Mouse (Mus musculus): Measurements from ENCODE around the gene Ino80b. TPM values are rescaled to one million over a fixed set of nuclear protein-coding genes. Genes with fewer than 3 reads are reported as not detected.
"Not testable (repeated sequence)": the region's sequence is repeated elsewhere in the genome, so short reads cannot be mapped to it uniquely, and the experiment has no call there.

The Ino80b gene
- 18.2 and 18.5 TPM in 2 replicates for polyA plus RNA-seq (2015; fragmentation: Nextera tagmentation; extraction: Ambion mirVana)

- no peak for ATAC-seq (ENCODE audit: insufficient number of reproducible peaks, low FRiP score, low TSS enrichment, low read depth)
- WGBS, result 31% methylated on average over 5 of the region's 5 CpGs
- peak within 1 kb of the TSS; percentile 90 for H3K4me2 ChIP-seq (replicated peaks)
- H3K27ac ChIP-seq (replicated peaks), result peak within 1 kb of the TSS; percentile 85
- no peaks in the 10 kb centered on the region for H3K9me3 ChIP-seq (replicated peaks)
- peak within 1 kb of the TSS; percentile 84 for H3K4me3 ChIP-seq (replicated peaks)
- H3K27me3 ChIP-seq, result no peaks in the 10 kb centered on the region
- H3K4me1 ChIP-seq, result peaks cover 30% of the 10 kb centered on the region
- no peaks in the 10 kb centered on the region for H3K36me3 ChIP-seq
- peak within 1 kb of the TSS; percentile 64 for H3K9ac ChIP-seq
Measured at GRCm38 (mm10) chr6:83125331-83125730, at the start of gene Ino80b. Ino80b (minus strand) TSS chr6:83125431.

- peaks cover 19% of the 10 kb centered on the region; the same call in 1 of the 2 replicates for H3K4me1 ChIP-seq
- no peak overlapping the region for H3K4me3 ChIP-seq (replicated peaks)
- H3K27me3 ChIP-seq, result no peaks in the 10 kb centered on the region
- WGBS, result 69% methylated on average over 9 of the region's 9 CpGs
- H3K27ac ChIP-seq (replicated peaks), result no peak overlapping the region
- H3K36me3 ChIP-seq, result no peaks in the 10 kb centered on the region
- H3K9me3 ChIP-seq (replicated peaks), result no peaks in the 10 kb centered on the region
- H3K4me2 ChIP-seq (replicated peaks), result no peak overlapping the region
- H3K9ac ChIP-seq, result no peak overlapping the region
- ATAC-seq (ENCODE audit: insufficient number of reproducible peaks, low FRiP score, low TSS enrichment, low read depth), result no peak
Measured at GRCm38 (mm10) chr6:83172240-83172920, 47.1 kb upstream of the Ino80b start.

GRCm38 (mm10) chr6:83171063-83171462 is 45.8 kb upstream of the Ino80b start:
- H3K9me3 ChIP-seq (replicated peaks), result no peaks in the 10 kb centered on the region
- H3K4me3 ChIP-seq (replicated peaks), result no peak overlapping the region
- H3K36me3 ChIP-seq, result no peaks in the 10 kb centered on the region
- 70% methylated on average over 5 of the region's 5 CpGs for WGBS
- H3K9ac ChIP-seq, result no peak overlapping the region
- H3K27me3 ChIP-seq, result no peaks in the 10 kb centered on the region
- H3K4me2 ChIP-seq (replicated peaks), result no peak overlapping the region
- H3K4me1 ChIP-seq, result peaks cover 32% of the 10 kb centered on the region
- H3K27ac ChIP-seq (replicated peaks), result no peak overlapping the region
- ATAC-seq (ENCODE audit: insufficient number of reproducible peaks, low FRiP score, low TSS enrichment, low read depth), result no peak

GRCm38 (mm10) chr6:83169872-83170271 is 44.6 kb upstream of the Ino80b start:
- no peaks in the 10 kb centered on the region for H3K36me3 ChIP-seq

GRCm38 (mm10) chr6:83166243-83166630 is 41.0 kb upstream of the Ino80b start:
- peak overlapping the region; percentile 71 for H3K4me2 ChIP-seq (replicated peaks)
- peak overlapping the region; percentile 67 for H3K9ac ChIP-seq
- H3K4me3 ChIP-seq (replicated peaks), result peak overlapping the region; percentile 85
- no peak for ATAC-seq (ENCODE audit: insufficient number of reproducible peaks, low FRiP score, low TSS enrichment, low read depth)
- peak overlapping the region; percentile 86 for H3K27ac ChIP-seq (replicated peaks)
- H3K9me3 ChIP-seq (replicated peaks), result no peaks in the 10 kb centered on the region
- peaks cover 44% of the 10 kb centered on the region for H3K4me1 ChIP-seq
- peaks cover 17% of the 10 kb centered on the region for H3K27me3 ChIP-seq
- H3K36me3 ChIP-seq, result no peaks in the 10 kb centered on the region
- 1% methylated on average over 12 of the region's 12 CpGs for WGBS

More at GRCm38 (mm10) chr6:83169872-83170271, 44.6 kb upstream of the Ino80b start:
- H3K27ac ChIP-seq (replicated peaks), result no peak overlapping the region
- no peak overlapping the region for H3K4me3 ChIP-seq (replicated peaks)
- WGBS, result 84% methylated on average over 5 of the region's 5 CpGs
- no peaks in the 10 kb centered on the region for H3K9me3 ChIP-seq (replicated peaks)
- H3K9ac ChIP-seq, result no peak overlapping the region
- H3K27me3 ChIP-seq, result no peaks in the 10 kb centered on the region
- no peak overlapping the region for H3K4me2 ChIP-seq (replicated peaks)
- ATAC-seq (ENCODE audit: insufficient number of reproducible peaks, low FRiP score, low TSS enrichment, low read depth), result no peak
- peaks cover 32% of the 10 kb centered on the region for H3K4me1 ChIP-seq

- H3K9me3 ChIP-seq (replicated peaks), result no peaks in the 10 kb centered on the region
- H3K4me1 ChIP-seq, result peaks cover 45% of the 10 kb centered on the region
- peak within 1 kb of the TSS; percentile 71 for H3K4me2 ChIP-seq (replicated peaks)
- peak; percentile 88 for ATAC-seq (ENCODE audit: insufficient number of reproducible peaks, low FRiP score, low TSS enrichment, low read depth)
- peak within 1 kb of the TSS; percentile 67 for H3K9ac ChIP-seq
- peaks cover 22% of the 10 kb centered on the region for H3K27me3 ChIP-seq
- WGBS, result under 1% methylated on average over 57 of the region's 58 CpGs
- H3K27ac ChIP-seq (replicated peaks), result peak within 1 kb of the TSS; percentile 86
- H3K4me3 ChIP-seq (replicated peaks), result peak within 1 kb of the TSS; percentile 85
- no peaks in the 10 kb centered on the region for H3K36me3 ChIP-seq
Measured at GRCm38 (mm10) chr6:83165607-83166242, 40.5 kb upstream of the Ino80b start, which contains the start of gene Dctn1. Dctn1 (plus strand) TSS chr6:83165920.

- Histone ChIP-seq H3K27ac (replicated peaks) (peak overlapping the region; percentile 86), H3K4me3 (replicated peaks) (peak overlapping the region; percentile 85), H3K27me3 (peaks cover 28% of the 10 kb centered on the region), H3K4me2 (replicated peaks) (peak overlapping the region; percentile 71), H3K4me1 (peaks cover 44% of the 10 kb centered on the region), H3K9me3 (replicated peaks) (no peaks in the 10 kb centered on the region), H3K9ac (peak overlapping the region; percentile 28; the same call in 1 of the 2 replicates), H3K36me3 (no peaks in the 10 kb centered on the region)
- no peak for ATAC-seq (ENCODE audit: insufficient number of reproducible peaks, low FRiP score, low TSS enrichment, low read depth)
- 6% methylated on average over 6 of the region's 6 CpGs for WGBS
Measured at GRCm38 (mm10) chr6:83165026-83165606, 39.9 kb upstream of the Ino80b start.

GRCm38 (mm10) chr6:83162701-83163100 is 37.5 kb upstream of the Ino80b start:
- Histone ChIP-seq H3K27me3 (peaks cover 31% of the 10 kb centered on the region), H3K9me3 (replicated peaks) (no peaks in the 10 kb centered on the region), H3K4me3 (replicated peaks) (peak overlapping the region; percentile 39), H3K36me3 (no peaks in the 10 kb centered on the region), H3K4me2 (replicated peaks) (peak overlapping the region; percentile 78), H3K27ac (replicated peaks) (no peak overlapping the region), H3K9ac (peak overlapping the region; percentile 26; the same call in 1 of the 2 replicates), H3K4me1 (peaks cover 32% of the 10 kb centered on the region)
- 1% methylated on average over 8 of the region's 8 CpGs for WGBS
- no peak for ATAC-seq (ENCODE audit: insufficient number of reproducible peaks, low FRiP score, low TSS enrichment, low read depth)

- H3K4me2 ChIP-seq (replicated peaks), result peak overlapping the region; percentile 78
- under 1% methylated on average over 49 of the region's 49 CpGs for WGBS
- peak overlapping the region; percentile 39 for H3K4me3 ChIP-seq (replicated peaks)
- ATAC-seq (ENCODE audit: insufficient number of reproducible peaks, low FRiP score, low TSS enrichment, low read depth), result no peak
- H3K9ac ChIP-seq, result peak overlapping the region; percentile 26
- H3K4me1 ChIP-seq, result peaks cover 26% of the 10 kb centered on the region
- H3K9me3 ChIP-seq (replicated peaks), result no peaks in the 10 kb centered on the region
- no peaks in the 10 kb centered on the region for H3K36me3 ChIP-seq
- H3K27ac ChIP-seq (replicated peaks), result no peak overlapping the region
- H3K27me3 ChIP-seq, result peaks cover 31% of the 10 kb centered on the region
Measured at GRCm38 (mm10) chr6:83161921-83162641, 36.9 kb upstream of the Ino80b start.

GRCm38 (mm10) chr6:83161442-83161841 is 36.2 kb upstream of the Ino80b start:
- no peak for ATAC-seq (ENCODE audit: insufficient number of reproducible peaks, low FRiP score, low TSS enrichment, low read depth)
- WGBS, result 10% methylated on average over 19 of the region's 19 CpGs
- peaks cover 31% of the 10 kb centered on the region for H3K27me3 ChIP-seq

GRCm38 (mm10) chr6:83159456-83159855 is 34.2 kb upstream of the Ino80b start:
- WGBS, result 27% methylated on average over 3 of the region's 3 CpGs
- H3K4me3 ChIP-seq (replicated peaks); H3K36me3 ChIP-seq; H3K4me2 ChIP-seq (replicated peaks); H3K9me3 ChIP-seq (replicated peaks); H3K27ac ChIP-seq (replicated peaks); ATAC-seq (ENCODE audit: insufficient number of reproducible peaks, low FRiP score, low TSS enrichment, low read depth); H3K9ac ChIP-seq: not testable (repeated sequence)
- peaks cover 31% of the 10 kb centered on the region for H3K27me3 ChIP-seq
- H3K4me1 ChIP-seq, result peaks cover 33% of the 10 kb centered on the region

More at GRCm38 (mm10) chr6:83161442-83161841, 36.2 kb upstream of the Ino80b start:
- Histone ChIP-seq H3K4me2 (replicated peaks) (peak overlapping the region; percentile 78), H3K27ac (replicated peaks) (no peak overlapping the region), H3K9ac (peak overlapping the region; percentile 26), H3K4me3 (replicated peaks) (peak overlapping the region; percentile 39), H3K36me3 (no peaks in the 10 kb centered on the region), H3K4me1 (peaks cover 21% of the 10 kb centered on the region), H3K9me3 (replicated peaks) (no peaks in the 10 kb centered on the region)
